Mouse (Mus musculus): ENCODE measurements around the gene Lgals1.

Lgals1 gene

DNA sequence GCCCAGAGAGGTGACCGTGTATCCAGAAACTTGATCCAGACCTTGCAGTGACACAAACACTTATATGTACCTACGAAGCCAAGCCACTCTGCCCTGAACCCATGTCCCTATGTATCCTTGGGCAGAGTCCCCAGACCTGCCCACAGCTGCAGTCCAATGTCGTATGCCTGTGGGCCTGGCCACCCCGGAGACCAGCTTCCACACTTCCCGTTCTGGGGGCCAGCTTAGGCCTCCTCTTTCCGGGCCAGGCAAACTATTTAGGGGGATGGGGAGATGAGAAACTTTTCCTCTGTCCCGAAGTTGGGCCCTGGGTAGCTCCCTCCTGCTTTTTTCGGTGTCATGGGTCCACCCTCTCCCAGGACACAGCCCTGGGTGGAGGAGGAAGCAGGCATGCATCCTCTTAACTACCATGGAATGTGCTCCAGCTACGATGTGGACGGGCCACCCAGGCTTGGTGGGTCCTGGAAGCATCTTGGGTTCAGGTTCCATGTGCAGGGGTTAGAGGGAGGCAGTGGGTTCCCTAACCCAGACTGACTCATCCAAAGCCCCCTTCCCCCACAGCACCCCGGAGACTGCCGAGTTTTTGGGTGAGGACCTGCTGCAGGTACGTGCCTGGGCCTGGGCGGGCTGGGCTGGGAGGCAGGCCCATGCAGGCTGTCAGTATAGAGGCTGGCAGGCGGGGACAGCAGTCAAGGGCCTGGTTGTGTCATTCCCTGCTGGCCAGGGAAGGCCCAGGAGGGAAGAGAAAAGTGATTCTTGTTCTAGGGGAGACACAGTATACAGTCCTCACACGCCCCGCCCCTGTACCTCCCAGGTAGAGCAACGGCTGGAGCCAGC, 25.7 kb upstream of the Lgals1 start:
- Histone ChIP-seq H3K4me1 (replicated peaks; ENCODE audit: low read depth, low read length) (peaks cover 75% of the 10 kb centered on the region), H3K9me3 (ENCODE audit: low read length) (no peaks in the 10 kb centered on the region), H3K4me3 (replicated peaks; ENCODE audit: low read length) (peak overlapping the region; percentile 89), H3K27me3 (ENCODE audit: insufficient read depth, low read length) (0 out of 2 replicates have a peak, but pooled peaks cover 5% of the 10 kb centered on the region), H3K36me3 (ENCODE audit: insufficient read depth, low read length) (peaks cover 30% of the 10 kb centered on the region)
- TF ChIP-seq NANOG (IDR thresholded peaks at IDR 0.05; ENCODE audit: borderline replicate concordance, low read length) (no peak), POU5F1 (IDR thresholded peaks at IDR 0.05; ENCODE audit: borderline replicate concordance, low read length) (no peak), CTCF (conservative IDR thresholded peaks at IDR 0.05; ENCODE audit: low read length) (no peak)

DNA sequence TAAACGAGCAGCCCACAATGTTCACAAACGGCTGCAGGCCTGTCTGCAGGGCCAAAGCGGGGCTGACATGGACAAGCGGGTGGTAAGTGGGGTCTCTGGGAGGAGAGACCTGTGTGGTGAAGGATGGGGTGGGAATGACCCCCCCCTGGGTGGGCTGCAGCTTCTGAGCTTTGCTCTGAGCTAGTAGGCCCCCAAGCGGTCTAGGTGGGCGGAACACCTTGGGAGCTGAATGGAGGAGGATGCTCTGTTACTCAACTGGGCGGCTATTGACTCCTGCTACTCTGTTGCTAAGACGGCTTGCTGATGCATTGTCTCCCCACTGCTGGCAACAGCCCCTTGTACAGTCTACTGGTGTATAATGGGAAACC, 25.1 kb upstream of the Lgals1 start:
- Histone ChIP-seq H3K36me3 (ENCODE audit: insufficient read depth, low read length) (peaks cover 36% of the 10 kb centered on the region), H3K9me3 (ENCODE audit: low read length) (no peaks in the 10 kb centered on the region), H3K4me1 (replicated peaks; ENCODE audit: low read depth, low read length) (peaks cover 73% of the 10 kb centered on the region), H3K27me3 (ENCODE audit: insufficient read depth, low read length) (0 out of 2 replicates have a peak, but pooled peaks cover 5% of the 10 kb centered on the region), H3K4me3 (replicated peaks; ENCODE audit: low read length) (peak overlapping the region; percentile 89)
- TF ChIP-seq CTCF (conservative IDR thresholded peaks at IDR 0.05; ENCODE audit: low read length): no peak; the same call in 1 of the 2 replicates
- TF ChIP-seq NANOG (IDR thresholded peaks at IDR 0.05; ENCODE audit: borderline replicate concordance, low read length): no peak
- no peak for TF ChIP-seq POU5F1 (IDR thresholded peaks at IDR 0.05; ENCODE audit: borderline replicate concordance, low read length)

DNA sequence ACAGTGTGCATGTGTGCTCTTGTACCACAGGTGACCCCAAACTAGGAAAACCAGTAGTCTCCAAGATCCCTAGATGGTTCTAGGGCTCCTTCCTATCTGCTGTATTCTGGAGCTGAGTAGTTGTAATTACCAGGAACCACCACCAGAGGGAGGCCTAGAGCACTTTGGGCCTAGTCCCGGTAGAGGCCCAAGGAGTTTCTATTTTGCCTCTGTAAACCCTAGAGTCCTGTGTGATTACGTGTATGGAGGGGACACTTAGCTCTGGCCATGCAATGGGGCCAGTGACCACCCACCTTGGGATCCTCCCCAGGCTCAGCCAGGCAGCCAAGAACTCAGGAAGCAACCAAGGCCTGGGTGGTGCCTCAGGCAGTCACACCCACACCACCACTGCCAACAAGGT, 23.3 kb upstream of the Lgals1 start:
- H3K36me3 ChIP-seq (ENCODE audit: insufficient read depth, low read length): peaks cover 55% of the 10 kb centered on the region
- H3K4me3 ChIP-seq (replicated peaks; ENCODE audit: low read length): no peak overlapping the region
- no peaks in the 10 kb centered on the region for H3K9me3 ChIP-seq (ENCODE audit: low read length)
- H3K27me3 ChIP-seq (ENCODE audit: insufficient read depth, low read length): 0 out of 2 replicates have a peak, but pooled peaks cover 5% of the 10 kb centered on the region
- H3K4me1 ChIP-seq (replicated peaks; ENCODE audit: low read depth, low read length): peaks cover 72% of the 10 kb centered on the region
- TF ChIP-seq POU5F1 (IDR thresholded peaks at IDR 0.05; ENCODE audit: borderline replicate concordance, low read length) (no peak), CTCF (conservative IDR thresholded peaks at IDR 0.05; ENCODE audit: low read length) (peak; percentile 98)

DNA sequence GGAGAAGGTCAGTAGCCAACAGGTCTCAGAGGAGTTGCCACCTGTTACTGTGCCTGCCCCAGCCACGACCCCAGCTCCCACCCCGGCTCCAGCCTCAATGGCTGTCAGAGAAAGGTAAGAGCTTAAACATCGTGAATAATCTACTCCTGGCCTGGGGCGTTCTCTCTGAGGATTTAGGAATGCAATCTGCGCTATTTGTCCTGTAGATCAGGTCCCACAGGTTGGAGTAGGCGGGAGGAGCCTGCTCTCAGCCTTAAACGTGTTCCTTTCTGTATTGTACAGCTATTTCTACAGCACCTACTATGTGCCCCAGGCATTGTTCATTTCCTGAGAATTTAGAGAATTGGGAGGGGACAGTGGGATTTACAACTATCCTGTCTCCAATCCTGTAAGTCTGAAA, 18.1 kb upstream of the Lgals1 start:
- Histone ChIP-seq H3K4me3 (replicated peaks; ENCODE audit: low read length) (no peak overlapping the region), H3K27me3 (ENCODE audit: insufficient read depth, low read length) (0 out of 2 replicates have a peak, but pooled peaks cover 6% of the 10 kb centered on the region), H3K9me3 (ENCODE audit: low read length) (no peaks in the 10 kb centered on the region), H3K36me3 (ENCODE audit: insufficient read depth, low read length) (peaks cover 91% of the 10 kb centered on the region), H3K4me1 (replicated peaks; ENCODE audit: low read depth, low read length) (peaks cover 59% of the 10 kb centered on the region)
- TF ChIP-seq NANOG (IDR thresholded peaks at IDR 0.05; ENCODE audit: borderline replicate concordance, low read length): no peak
- no peak for TF ChIP-seq POU5F1 (IDR thresholded peaks at IDR 0.05; ENCODE audit: borderline replicate concordance, low read length)
- no peak for TF ChIP-seq CTCF (conservative IDR thresholded peaks at IDR 0.05; ENCODE audit: low read length)

DNA sequence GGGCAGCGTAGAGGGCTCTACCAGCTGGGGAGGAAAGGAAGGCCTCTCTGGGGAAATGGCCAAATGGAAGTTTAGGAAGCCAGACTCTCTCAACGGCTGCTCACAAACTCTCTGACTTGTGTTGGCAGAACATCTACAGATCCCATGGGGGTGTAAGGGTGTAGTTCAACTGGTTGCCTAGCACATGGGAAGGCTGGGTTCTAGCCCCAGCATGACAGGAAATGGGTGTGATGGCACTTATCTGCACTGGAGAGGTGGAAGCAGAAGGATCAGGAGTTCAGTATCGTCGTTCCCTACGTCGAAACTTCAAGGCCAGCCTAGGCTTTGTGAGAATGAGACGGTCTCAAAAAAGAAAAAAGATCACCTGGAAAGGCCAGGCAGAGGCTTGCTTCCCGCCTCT, 17.5 kb upstream of the Lgals1 start:
- peaks cover 54% of the 10 kb centered on the region for H3K4me1 ChIP-seq (replicated peaks; ENCODE audit: low read depth, low read length)
- H3K9me3 ChIP-seq (ENCODE audit: low read length): no peaks in the 10 kb centered on the region
- TF ChIP-seq NANOG (IDR thresholded peaks at IDR 0.05; ENCODE audit: borderline replicate concordance, low read length): no peak; the same call in 1 of the 2 replicates
- no peak for TF ChIP-seq CTCF (conservative IDR thresholded peaks at IDR 0.05; ENCODE audit: low read length)
- TF ChIP-seq POU5F1 (IDR thresholded peaks at IDR 0.05; ENCODE audit: borderline replicate concordance, low read length): no peak
- H3K36me3 ChIP-seq (ENCODE audit: insufficient read depth, low read length): peaks cover 85% of the 10 kb centered on the region
- no peak overlapping the region for H3K4me3 ChIP-seq (replicated peaks; ENCODE audit: low read length)
- H3K27me3 ChIP-seq (ENCODE audit: insufficient read depth, low read length): 0 out of 2 replicates have a peak, but pooled peaks cover 6% of the 10 kb centered on the region

DNA sequence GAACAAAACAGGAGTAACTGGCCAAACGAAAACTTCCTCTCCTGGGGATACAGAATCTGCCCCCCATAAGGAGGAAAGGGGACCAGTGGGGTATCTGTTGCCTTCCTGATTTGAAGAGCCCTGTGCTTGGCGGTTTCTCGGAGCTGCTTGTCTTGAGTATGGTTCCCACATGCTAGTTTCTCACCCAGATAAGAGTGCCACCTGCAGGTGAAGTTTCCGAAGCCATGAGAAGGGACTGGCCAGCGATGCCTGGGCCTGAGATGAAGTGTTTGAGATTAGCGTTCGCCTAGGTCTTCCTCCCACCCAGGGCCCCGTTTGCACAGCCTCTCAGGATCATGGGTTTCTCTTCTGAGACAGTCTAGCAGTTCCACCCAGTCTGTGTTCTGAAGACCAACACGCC, 14.5 kb upstream of the Lgals1 start:
- H3K27me3 ChIP-seq (ENCODE audit: insufficient read depth, low read length): peaks cover 17% of the 10 kb centered on the region
- TF ChIP-seq POU5F1 (IDR thresholded peaks at IDR 0.05; ENCODE audit: borderline replicate concordance, low read length) (no peak), CTCF (conservative IDR thresholded peaks at IDR 0.05; ENCODE audit: low read length) (peak; percentile 29; the same call in 1 of the 2 replicates), NANOG (IDR thresholded peaks at IDR 0.05; ENCODE audit: borderline replicate concordance, low read length) (no peak)

DNA sequence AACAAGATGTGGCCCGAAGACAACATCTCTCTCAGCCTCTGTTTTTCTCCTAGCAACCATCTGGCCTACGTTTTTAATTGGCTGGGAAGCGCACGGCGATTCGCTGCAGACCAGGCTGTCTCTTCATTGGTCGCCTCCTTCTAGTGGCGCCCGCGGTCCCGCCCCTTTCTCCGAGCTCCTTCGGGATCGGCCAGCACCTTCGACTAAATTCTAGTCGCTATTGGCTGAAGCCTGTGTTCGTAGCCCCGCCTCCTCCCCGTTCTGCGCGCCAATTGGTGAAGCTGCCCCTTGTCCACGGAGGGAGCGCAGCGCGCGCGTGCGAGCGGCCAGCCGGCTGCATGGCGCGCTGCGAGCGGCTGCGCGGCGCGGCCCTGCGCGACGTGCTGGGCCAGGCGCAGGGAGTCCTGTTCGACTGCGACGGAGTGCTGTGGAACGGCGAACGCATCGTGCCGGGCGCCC, 12.9 kb upstream of the Lgals1 start, which contains the start of gene Pdxp:
Gene Pdxp (plus strand): TSS at position 288 of the 459 bp plus-strand sequence.
- TF ChIP-seq POU5F1 (IDR thresholded peaks at IDR 0.05; ENCODE audit: borderline replicate concordance, low read length): no peak
- TF ChIP-seq CTCF (conservative IDR thresholded peaks at IDR 0.05; ENCODE audit: low read length): no peak
- TF ChIP-seq NANOG (IDR thresholded peaks at IDR 0.05; ENCODE audit: borderline replicate concordance, low read length): no peak
- no peaks in the 10 kb centered on the region for H3K9me3 ChIP-seq (ENCODE audit: low read length)

More for the DNA sequence above, 14.5 kb upstream of the Lgals1 start:
- Histone ChIP-seq H3K4me3 (replicated peaks; ENCODE audit: low read length) (no peak overlapping the region), H3K36me3 (ENCODE audit: insufficient read depth, low read length) (peaks cover 78% of the 10 kb centered on the region), H3K9me3 (ENCODE audit: low read length) (no peaks in the 10 kb centered on the region), H3K4me1 (replicated peaks; ENCODE audit: low read depth, low read length) (peaks cover 70% of the 10 kb centered on the region)

DNA sequence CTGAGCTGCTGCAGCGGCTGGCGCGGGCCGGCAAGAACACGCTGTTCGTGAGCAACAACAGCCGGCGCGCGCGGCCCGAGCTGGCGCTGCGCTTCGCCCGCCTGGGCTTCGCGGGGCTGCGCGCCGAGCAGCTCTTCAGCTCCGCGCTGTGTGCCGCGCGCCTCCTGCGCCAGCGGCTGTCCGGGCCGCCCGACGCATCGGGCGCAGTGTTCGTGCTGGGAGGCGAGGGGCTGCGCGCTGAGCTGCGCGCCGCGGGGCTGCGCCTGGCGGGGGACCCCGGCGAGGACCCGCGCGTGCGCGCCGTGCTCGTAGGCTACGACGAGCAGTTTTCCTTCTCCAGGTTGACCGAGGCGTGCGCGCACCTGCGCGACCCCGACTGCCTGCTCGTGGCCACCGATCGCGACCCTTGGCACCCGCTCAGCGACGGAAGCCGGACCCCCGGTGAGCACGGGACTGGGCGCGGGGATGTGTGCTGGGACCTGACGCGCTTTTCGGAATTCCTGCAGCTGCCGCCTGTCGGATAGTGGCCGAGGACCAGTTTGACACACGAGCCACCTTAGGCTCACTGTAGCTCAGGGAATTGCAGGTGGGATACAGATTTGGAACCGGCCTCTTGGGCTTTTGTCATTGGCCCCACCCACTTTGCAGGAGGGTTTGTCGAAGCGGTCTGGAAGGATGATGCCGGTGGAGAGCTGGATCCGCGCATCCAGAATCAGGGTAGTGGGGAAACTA, 12.3 kb upstream of the Lgals1 start:
- H3K36me3 ChIP-seq (ENCODE audit: insufficient read depth, low read length): peaks cover 75% of the 10 kb centered on the region
- no peaks in the 10 kb centered on the region for H3K9me3 ChIP-seq (ENCODE audit: low read length)
- H3K4me3 ChIP-seq (replicated peaks; ENCODE audit: low read length): peak overlapping the region; percentile 87
- TF ChIP-seq NANOG (IDR thresholded peaks at IDR 0.05; ENCODE audit: borderline replicate concordance, low read length): no peak
- no peak for TF ChIP-seq POU5F1 (IDR thresholded peaks at IDR 0.05; ENCODE audit: borderline replicate concordance, low read length)
- no peak for TF ChIP-seq CTCF (conservative IDR thresholded peaks at IDR 0.05; ENCODE audit: low read length)
- peaks cover 60% of the 10 kb centered on the region for H3K4me1 ChIP-seq (replicated peaks; ENCODE audit: low read depth, low read length)
- H3K27me3 ChIP-seq (ENCODE audit: insufficient read depth, low read length): peaks cover 17% of the 10 kb centered on the region

More for the DNA sequence above, 12.9 kb upstream of the Lgals1 start, which contains the start of gene Pdxp:
- Histone ChIP-seq H3K4me1 (replicated peaks; ENCODE audit: low read depth, low read length) (peaks cover 66% of the 10 kb centered on the region), H3K4me3 (replicated peaks; ENCODE audit: low read length) (peak within 1 kb of the TSS; percentile 87), H3K36me3 (ENCODE audit: insufficient read depth, low read length) (peaks cover 75% of the 10 kb centered on the region), H3K27me3 (ENCODE audit: insufficient read depth, low read length) (peaks cover 17% of the 10 kb centered on the region)

Measured in E14TG2a.4 (cell line).